Mouse (Mus musculus) sigmoid colon, adult 10 weeks (tissue): Measurements from ENCODE around the gene Fbxw11. TPM values are rescaled to one million over a fixed set of nuclear protein-coding genes. Genes with fewer than 3 reads are reported as not detected.

ENCODE experiments used
- polyA plus RNA-seq: library from polyadenylated mRNA; stranded (reverse); fragments of 350-450 nt; fragmentation: Illumina TruSeq; extraction: RNeasy Lipid Tissue Mini Kit (QIAGEN cat#74804); gene quantifications from one replicate; pipeline ENCODE4 v1.2.3, GENCODE M21; 2014; ENCODE audit warnings: low read depth, low replicate concordance

The Fbxw11 gene
- polyA plus RNA-seq = 80.9 TPM

DNA sequence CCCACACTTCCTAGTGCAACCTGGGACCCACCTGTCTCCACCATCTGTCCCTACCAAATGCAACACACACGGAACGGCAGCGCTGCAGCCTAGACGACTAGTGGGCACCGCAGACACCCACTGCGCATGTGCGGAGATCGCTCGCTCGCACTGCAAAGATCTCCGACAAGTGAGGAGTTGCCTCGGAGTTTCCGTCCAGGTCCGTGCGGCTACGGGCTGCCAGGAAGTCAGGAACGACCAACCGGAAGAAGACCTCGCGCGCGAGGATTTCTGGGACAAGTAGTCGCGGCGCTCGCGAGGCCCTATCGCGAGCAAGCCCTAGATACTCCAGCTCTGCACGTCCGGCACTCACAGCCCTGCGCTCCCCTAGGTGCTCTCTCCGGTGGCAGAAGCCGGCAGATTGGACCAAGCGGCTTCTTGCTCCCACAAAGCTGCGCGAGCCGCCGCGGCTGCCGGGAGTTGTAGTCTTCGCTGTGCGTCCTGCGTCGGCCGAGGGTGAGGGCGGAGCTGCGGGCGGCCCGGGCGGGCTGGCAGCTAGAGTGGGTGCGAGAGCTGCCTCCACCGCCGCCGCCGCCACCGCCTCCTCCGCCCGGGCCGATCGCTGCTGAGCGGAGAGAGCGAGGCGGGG lies at the start of gene Fbxw11:
Gene Fbxw11 (plus strand): TSS at position 476 of the 628 bp plus-strand sequence.

Other genes starting within 250 kb of the Fbxw11 start
- gene Ubtd2, start 187.4 kb upstream of the Fbxw11 start, polyA plus RNA-seq = 3.7 TPM
- gene Efcab9, start 110.6 kb upstream of the Fbxw11 start, polyA plus RNA-seq = not detected
- 2.6 TPM for gene Stk10, start 109.4 kb upstream of the Fbxw11 start, polyA plus RNA-seq
- gene Smim23, start 181.9 kb downstream of the Fbxw11 start, polyA plus RNA-seq = not detected